Mouse (Mus musculus) thymus, adult 2 months (tissue): ENCODE measurements around the gene Sgk1. TPM values are rescaled to one million over a fixed set of nuclear protein-coding genes. Genes with fewer than 3 reads are reported as not detected.

ENCODE experiments used
- DNase-seq: peaks from one replicate; pipeline ENCODE4 v3.0.0; 2021
- H3K27ac ChIP-seq: fragments of 200-500 bp; 2 replicates; pipeline ENCODE4 v1.5.1; 2012; ENCODE audit warnings: low read length, control low read depth; ENCODE audit not compliant: control insufficient read depth, insufficient read depth
- H3K27me3 ChIP-seq: fragments of 200-500 bp; 2 replicates; pipeline ENCODE4 v1.6.1; 2012; ENCODE audit warnings: mild to moderate bottlenecking, low read length, moderate library complexity, mixed read lengths; ENCODE audit not compliant: control insufficient read depth, insufficient read depth
- H3K36me3 ChIP-seq: fragments of 200-500 bp; 2 replicates; pipeline ENCODE4 v1.6.1; 2012; ENCODE audit warnings: mild to moderate bottlenecking, low read length, moderate library complexity; ENCODE audit not compliant: control insufficient read depth, insufficient read depth
- H3K4me1 ChIP-seq: fragments of 200-500 bp; replicated peaks from 2 replicates; pipeline ENCODE4 v1.6.1; 2012; ENCODE audit warnings: low read length; ENCODE audit not compliant: control insufficient read depth, insufficient read depth
- H3K4me3 ChIP-seq: fragments of 200-500 bp; 2 replicates; pipeline ENCODE4 v1.5.1; 2012; ENCODE audit warnings: mild to moderate bottlenecking, low read length, control low read depth, moderate library complexity; ENCODE audit not compliant: control insufficient read depth, insufficient read depth
- CTCF ChIP-seq: fragments of 200-500 bp; IDR thresholded peaks from 2 replicates; pipeline ENCODE4 v1.5.1; 2012; ENCODE audit warnings: mild to moderate bottlenecking, control low read depth, low read length, moderate library complexity, borderline replicate concordance; ENCODE audit not compliant: control insufficient read depth, poor library complexity, insufficient read depth; ENCODE audit errors: extremely low read depth
- POLR2A ChIP-seq: fragments of 200-500 bp; IDR thresholded peaks from 2 replicates; pipeline ENCODE4 v1.6.1; 2012; ENCODE audit warnings: mild to moderate bottlenecking, low read length, control low read depth, moderate library complexity; ENCODE audit not compliant: control insufficient read depth, poor library complexity, insufficient read depth; ENCODE audit errors: extremely low read depth
- WGBS: fragments of 180-500 bp; shearing (Covaris S2); methylation state at CpG from one replicate; pipeline ENCODE4 v1.1.7; 2018; 5-methylcytosine and 5-hydroxymethylcytosine counted together
- polyA plus RNA-seq: library from polyadenylated mRNA; depleted of rRNA; stranded (reverse); fragments of >200 nt; gene quantifications from 2 replicates; pipeline ENCODE4 v1.2.3, GENCODE M21; 2012

Gene Sgk1
- polyA plus RNA-seq, 1 experiment: 18.7 TPM

DNA sequence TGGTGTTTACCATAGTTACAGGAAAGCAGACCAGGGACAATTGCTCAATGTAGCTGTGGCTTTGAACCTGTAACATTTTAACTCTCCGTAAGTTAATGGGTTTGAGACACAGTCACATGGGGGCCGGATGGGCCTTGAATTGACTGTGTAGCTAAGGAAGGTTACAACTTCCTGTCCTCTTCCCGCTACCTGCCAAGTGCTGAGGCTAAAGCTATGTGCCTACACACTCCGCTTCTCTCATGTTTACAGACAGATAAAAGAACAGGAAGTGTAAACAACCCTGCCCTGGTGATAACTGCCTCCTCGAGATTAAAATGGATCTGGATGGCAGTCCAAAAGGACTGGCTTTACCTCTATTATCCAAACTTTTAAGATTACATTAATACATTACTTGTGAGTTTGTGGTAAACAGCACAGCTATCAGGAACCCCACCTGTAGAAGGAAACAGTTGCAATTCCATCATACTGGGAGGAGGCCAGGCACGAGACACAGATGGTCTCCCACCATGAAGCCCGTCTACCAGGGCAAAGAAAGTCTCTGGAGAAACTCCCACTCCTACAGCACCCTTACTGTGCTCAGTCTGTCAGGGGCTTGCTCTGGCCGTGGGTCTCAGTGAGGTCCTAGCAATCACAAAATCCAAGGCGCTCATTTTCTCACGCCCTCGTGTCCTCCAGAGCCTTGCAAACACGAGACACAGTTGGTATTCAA is 54.7 kb downstream of the Sgk1 start:
- 90% methylated on average over 12 of the region's 12 CpGs for WGBS
- no peaks in the 10 kb centered on the region for H3K27me3 ChIP-seq
- no peak overlapping the region for H3K27ac ChIP-seq
- no peak for DNase-seq
- H3K36me3 ChIP-seq: no peaks in the 10 kb centered on the region
- H3K4me3 ChIP-seq: no peak overlapping the region
- H3K4me1 ChIP-seq: no peaks in the 10 kb centered on the region
- TF ChIP-seq POLR2A (no peak), CTCF (no peak)

DNA sequence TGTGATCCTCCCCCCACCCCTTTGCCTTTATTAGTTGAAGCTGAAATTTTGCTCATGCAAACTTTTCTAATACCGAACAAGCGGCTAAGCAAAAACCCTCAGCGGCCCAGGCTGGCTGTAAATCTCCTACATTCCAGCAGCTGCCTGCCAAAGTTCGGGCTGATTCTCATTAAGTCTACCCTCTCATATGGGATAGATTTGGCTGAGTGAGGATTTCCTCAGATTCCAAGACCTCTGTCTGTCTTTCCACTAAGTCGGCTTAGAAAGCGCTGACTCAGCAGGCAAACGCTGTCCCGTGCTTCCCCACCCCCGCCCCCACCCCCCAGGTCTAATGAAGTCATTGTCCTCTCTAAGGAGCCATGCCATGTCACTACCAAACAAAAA is 55.2 kb downstream of the Sgk1 start:
- Histone ChIP-seq H3K4me3 (no peak overlapping the region), H3K36me3 (no peaks in the 10 kb centered on the region), H3K27ac (no peak overlapping the region), H3K27me3 (no peaks in the 10 kb centered on the region), H3K4me1 (no peaks in the 10 kb centered on the region)
- WGBS: 68% methylated on average over 9 of the region's 9 CpGs
- no peak for DNase-seq
- TF ChIP-seq CTCF (no peak), POLR2A (no peak)

DNA sequence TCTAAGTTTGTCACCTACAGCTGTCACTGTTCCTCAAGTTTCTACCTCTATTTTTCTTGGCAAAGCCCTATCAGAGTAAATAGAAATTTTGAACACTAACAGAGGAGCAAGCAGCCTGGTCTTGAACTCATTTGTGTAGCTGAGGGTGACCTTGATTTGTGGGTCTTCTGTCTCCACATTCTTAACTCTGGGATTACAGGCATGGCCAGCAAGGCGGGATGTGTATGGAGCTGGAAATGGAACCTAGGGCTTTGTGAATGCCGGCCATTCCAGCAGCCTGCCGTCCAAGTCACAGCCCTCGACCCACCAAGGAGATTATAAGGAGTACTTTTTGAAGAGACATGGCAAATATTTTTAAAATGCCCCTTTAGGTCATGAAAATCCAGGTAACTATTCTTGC is 56.2 kb downstream of the Sgk1 start:
- no peak for DNase-seq
- no peaks in the 10 kb centered on the region for H3K4me1 ChIP-seq
- 95% methylated on average over 4 of the region's 4 CpGs for WGBS
- TF ChIP-seq POLR2A: no peak
- TF ChIP-seq CTCF: no peak
- H3K36me3 ChIP-seq: no peaks in the 10 kb centered on the region
- H3K27me3 ChIP-seq: no peaks in the 10 kb centered on the region
- H3K27ac ChIP-seq: no peak overlapping the region
- H3K4me3 ChIP-seq: no peak overlapping the region

DNA sequence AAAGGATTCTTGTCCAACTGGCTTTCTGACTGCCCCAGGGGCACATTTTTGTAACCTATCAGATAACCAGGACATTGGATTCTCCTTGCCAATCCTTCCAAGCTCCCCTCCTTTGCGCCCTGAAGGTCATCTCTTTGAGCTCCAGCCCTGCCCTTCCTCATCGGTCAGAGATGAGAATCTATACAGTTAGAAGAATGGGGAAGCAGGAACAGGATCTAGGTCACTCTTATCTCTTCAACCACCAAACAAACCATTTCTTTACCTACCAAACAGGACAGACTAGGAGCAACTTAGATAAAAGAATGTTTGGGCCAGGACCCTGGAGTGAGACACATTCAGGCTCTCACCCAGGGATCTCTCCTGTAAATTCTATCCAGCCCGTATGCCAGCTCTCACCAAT is 59.3 kb downstream of the Sgk1 start:
- H3K27ac ChIP-seq: no peak overlapping the region
- 73% methylated on average over 3 of the region's 3 CpGs for WGBS
- TF ChIP-seq POLR2A (no peak), CTCF (no peak)
- H3K4me1 ChIP-seq: no peaks in the 10 kb centered on the region
- H3K27me3 ChIP-seq: no peaks in the 10 kb centered on the region
- no peak for DNase-seq
- no peak overlapping the region for H3K4me3 ChIP-seq
- no peaks in the 10 kb centered on the region for H3K36me3 ChIP-seq

DNA sequence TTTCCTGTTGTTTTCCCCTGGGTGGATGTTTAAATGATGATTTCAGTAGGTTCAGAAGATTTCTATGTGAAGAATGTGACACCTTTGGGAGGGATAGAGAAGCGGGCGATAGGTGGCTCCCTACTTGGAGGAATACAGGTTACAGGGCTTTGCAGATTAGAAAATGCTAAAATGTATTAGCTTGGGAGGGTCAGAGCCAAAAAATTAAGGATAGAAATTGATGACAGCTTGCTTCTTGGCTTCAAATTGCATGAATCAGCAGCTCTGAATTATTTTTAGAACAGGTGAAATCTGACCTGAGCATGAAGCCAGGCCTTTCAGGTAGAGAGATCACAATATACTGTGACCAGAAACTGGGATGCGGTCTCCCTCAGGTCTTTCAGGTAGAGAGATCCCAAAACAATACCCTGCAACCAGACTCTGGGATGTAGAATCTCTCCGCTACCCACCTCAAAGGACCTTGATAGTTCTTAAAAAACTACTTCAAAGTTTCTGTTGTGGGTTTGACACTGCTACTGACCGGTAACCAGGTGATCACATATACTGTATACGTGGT is 61.2 kb downstream of the Sgk1 start:
- no peaks in the 10 kb centered on the region for H3K36me3 ChIP-seq
- H3K27me3 ChIP-seq: no peaks in the 10 kb centered on the region
- 91% methylated on average over 6 of the region's 6 CpGs for WGBS
- TF ChIP-seq POLR2A (no peak), CTCF (no peak)
- DNase-seq: no peak
- H3K4me1 ChIP-seq: no peaks in the 10 kb centered on the region
- no peak overlapping the region for H3K4me3 ChIP-seq
- H3K27ac ChIP-seq: no peak overlapping the region

DNA sequence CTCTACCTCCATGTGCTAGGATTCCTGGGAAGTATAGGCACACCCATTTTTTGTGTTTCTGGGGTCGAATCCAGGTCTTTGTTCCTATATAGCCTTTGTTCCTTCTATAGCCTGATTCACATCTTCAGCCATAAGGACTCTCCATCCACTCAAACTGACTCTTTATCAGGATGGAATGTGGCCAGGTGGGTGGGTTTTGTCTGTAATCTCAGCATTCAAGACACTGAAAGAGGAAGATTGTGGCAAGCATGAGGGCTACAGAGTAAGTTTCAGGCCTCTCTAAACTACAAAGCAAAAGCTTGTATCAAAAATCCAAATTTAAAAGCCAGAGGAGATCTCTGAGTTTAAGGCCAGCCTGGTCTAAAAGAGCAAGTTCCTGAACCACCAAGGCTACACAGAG is 63.2 kb downstream of the Sgk1 start:
- no peak for DNase-seq
- no peak for TF ChIP-seq POLR2A
- Histone ChIP-seq H3K4me1 (no peaks in the 10 kb centered on the region), H3K27me3 (no peaks in the 10 kb centered on the region), H3K27ac (no peak overlapping the region), H3K36me3 (no peaks in the 10 kb centered on the region), H3K4me3 (no peak overlapping the region)
- 81% methylated on average over 1 of the region's 1 CpGs for WGBS
